ENCODE assay signal across 25 mouse cellular contexts in genomic region chr8:95850326-95850725, GRCm38 (mm10).
"Had no signal": no experiment of that assay in that cellular context is flagged by ENCODE, and none has a peak within 500 bp of the region (broad histone marks: within the 10 kb centered on the region; RNA-seq: fewer than 3 reads in every experiment).

No protein-coding gene starts in this region.

- H3K9me3 ChIP-seq: heart, embryonic 13.5 days; heart, embryonic 15.5 days; hindbrain, embryonic 13.5 days; hindbrain, embryonic 15.5 days; kidney, embryonic 15.5 days; limb, embryonic 13.5 days; limb, embryonic 15.5 days had no signal

- H3K27me3 ChIP-seq: heart, embryonic 13.5 days; heart, embryonic 15.5 days; hindbrain, embryonic 13.5 days; hindbrain, embryonic 15.5 days; kidney, embryonic 15.5 days; limb, embryonic 13.5 days; limb, embryonic 15.5 days had no signal

- H3K4me3 ChIP-seq: heart, adult 2 months; heart, embryonic 13.5 days; heart, embryonic 15.5 days; hindbrain, embryonic 13.5 days; hindbrain, embryonic 15.5 days; kidney, embryonic 15.5 days; limb, embryonic 13.5 days; limb, embryonic 15.5 days had no signal

- DNase-seq: gastrocnemius, postnatal 14 days; gastrocnemius, postnatal 36 days; heart, adult 11 months; heart, adult 2 months; heart, postnatal 14 days; heart, postnatal 36 days; kidney, adult 11 months; kidney, adult 2 months; kidney, adult 9 months; kidney, postnatal 14 days; kidney, postnatal 36 days; layer of hippocampus, adult 9-11 months; layer of hippocampus, postnatal 36 days; left cerebral cortex, postnatal 4 days had no signal

- H3K9ac ChIP-seq: heart, embryonic 13.5 days; heart, embryonic 15.5 days; hindbrain, embryonic 13.5 days; hindbrain, embryonic 15.5 days; kidney, embryonic 15.5 days; limb, embryonic 13.5 days; limb, embryonic 15.5 days had no signal

- ATAC-seq: hindbrain, postnatal 0 days; intestine, embryonic 16.5 days had no signal

- H3K4me2 ChIP-seq: heart, embryonic 13.5 days; heart, embryonic 15.5 days; hindbrain, embryonic 13.5 days; hindbrain, embryonic 15.5 days; kidney, embryonic 15.5 days; limb, embryonic 13.5 days; limb, embryonic 15.5 days; liver, embryonic 11.5 days had no signal

- H3K27ac ChIP-seq: heart, adult 2 months; heart, embryonic 13.5 days; heart, embryonic 15.5 days; hindbrain, embryonic 13.5 days; hindbrain, embryonic 15.5 days; hindbrain, postnatal 0 days; kidney, embryonic 15.5 days; kidney, postnatal 0 days; limb, embryonic 13.5 days; limb, embryonic 15.5 days had no signal
